Mouse (Mus musculus): ENCODE results near the gene Iars2. TPM values are rescaled to one million over a fixed set of nuclear protein-coding genes. Genes with fewer than 3 reads are reported as not detected.
A peak's percentile ranks its signal among the peaks of the same experiment; 100 is the strongest.

Gene Iars2
- 11.8 and 13.3 TPM in 2 replicates for polyA plus RNA-seq (2021; fragmentation: Nextera tagmentation)
- long read RNA-seq, experiment 1, full-length matches to known transcripts = 17 of 36 reads
- long read RNA-seq, experiment 1, partial matches to known transcripts = 16 of 36 reads
- long read RNA-seq, experiment 1, other reads (novel, unspliced or antisense) = 3 of 36 reads
- long read RNA-seq, experiment 2, full-length matches to known transcripts = 158 of 183 reads
- long read RNA-seq, experiment 2, partial matches to known transcripts = 13 of 183 reads
- long read RNA-seq, experiment 2, other reads (novel, unspliced or antisense) = 12 of 183 reads

DNA sequence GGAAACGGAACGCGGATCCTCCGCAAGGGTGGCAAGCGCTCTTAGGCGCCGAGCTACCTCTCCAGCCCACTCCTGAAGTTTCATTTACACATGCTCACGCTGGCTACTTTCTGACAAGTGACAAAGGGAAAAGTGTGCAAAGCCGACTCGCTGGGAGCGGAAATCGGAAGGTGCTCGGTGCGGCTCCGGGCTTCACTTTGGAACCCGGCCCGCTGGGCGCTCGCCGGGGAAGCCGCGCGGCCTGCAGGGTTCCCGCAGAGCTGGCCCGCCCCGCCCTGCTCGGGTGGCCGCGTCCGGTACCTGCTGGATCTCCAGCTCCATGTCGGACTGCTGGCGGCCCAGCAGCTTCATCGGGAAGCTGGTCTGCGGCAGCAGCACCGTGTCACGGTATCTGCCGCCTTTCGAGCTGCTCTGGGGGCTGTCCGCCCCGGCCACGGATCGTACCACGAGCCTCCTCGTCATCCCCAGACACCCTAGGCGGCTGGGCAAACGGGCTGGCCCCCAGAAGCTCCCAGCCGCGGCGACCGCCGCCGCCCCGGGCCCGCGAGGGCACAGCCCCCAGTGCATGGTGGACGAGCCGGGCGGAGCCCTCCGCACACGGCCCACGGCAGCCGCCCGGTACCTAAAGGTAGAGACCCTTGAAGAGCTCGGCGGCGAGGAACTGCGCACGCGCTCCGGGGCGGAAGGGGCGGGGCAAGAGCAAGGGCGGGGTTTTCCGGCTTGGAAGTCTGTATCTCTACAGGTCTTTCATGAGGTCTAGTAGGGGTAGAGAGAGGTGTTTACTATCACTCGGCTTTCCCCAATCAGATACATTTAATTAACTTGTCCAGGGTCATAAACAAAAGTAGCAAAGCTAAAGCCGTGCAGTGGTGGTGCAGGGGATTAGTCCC lies at the start of gene Iars2:
Gene Iars2, minus strand, starts transcription at position 676 of the 890 bp plus-strand sequence.

DNA sequence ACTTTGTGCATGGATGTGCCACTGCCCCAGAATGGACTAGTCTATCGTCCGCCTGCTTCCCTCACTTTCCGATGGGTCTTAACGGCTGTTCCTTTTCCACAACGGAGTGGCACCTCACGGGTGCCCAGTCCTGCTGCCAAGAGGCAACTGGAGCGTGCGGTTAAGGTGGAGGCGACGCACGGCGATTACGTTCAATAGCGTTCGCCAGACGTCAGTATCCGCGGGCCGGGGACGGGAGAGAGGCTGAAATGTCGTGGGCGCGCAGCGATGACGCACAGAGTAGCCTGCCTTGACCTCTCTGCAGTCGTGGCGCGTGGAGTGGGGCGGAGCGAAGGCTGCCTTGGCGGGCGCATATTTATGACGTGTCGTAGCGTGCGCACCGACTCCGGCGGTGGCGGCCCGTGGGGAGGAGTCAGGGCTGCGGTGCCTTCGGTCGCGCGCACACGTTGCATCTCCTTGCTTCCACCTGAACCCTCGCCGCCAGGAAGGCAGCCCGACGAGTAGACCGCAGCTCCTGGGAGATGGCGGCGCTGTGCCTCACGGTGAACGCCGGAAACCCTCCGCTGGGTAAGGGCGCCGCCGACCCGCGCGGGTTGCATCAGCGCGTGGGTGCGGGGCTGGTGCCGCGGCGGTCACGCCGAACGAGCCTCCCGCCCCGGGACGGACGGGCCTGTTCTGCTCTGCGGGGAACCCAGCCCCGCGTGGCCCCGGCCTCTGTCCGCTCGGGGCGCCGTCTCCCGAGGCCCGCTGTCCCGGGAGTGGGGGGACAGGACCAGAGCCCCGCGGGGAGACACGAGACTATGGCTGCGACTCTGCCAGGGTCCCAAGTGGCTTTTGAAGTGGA lies 33.7 kb upstream of the Iars2 start, which contains the start of gene Eprs:
Gene Eprs, plus strand, starts transcription at position 368 of the 844 bp plus-strand sequence.

DNA sequence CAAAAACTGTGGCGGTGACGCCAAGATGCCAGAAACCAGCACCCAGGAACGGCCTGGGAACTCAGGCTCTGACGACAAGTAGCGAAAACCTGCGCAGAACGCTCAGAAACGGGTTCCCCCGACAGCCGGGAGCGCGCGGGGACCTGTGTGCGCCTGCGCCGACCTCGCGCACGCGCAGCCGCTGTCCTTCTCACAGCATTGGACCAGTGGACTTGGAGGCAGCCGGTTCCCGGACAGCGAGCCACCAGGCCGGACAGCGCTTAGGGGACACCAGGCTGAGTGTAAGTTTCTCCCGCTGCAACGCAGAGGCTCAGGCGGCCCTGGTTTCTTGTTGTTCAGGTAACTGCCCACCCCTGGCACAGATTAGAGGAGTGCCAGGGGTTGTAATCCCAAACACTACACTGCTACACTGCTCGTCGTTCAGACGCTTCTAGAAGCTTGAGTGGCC lies 2.8 kb upstream of the Iars2 start, which contains the start of gene Bpnt1:
Gene Bpnt1, plus strand, starts transcription at position 167 of the 448 bp plus-strand sequence.

Small RNA genes lying within 50 kb of the gene (microRNA-seq; reads per million reads assigned to microRNA genes)
- gene Mir194-1 (not detected), gene Mir215 (not detected), gene Mir664 (426 reads per million, percentile 73 among the genes with 10 or more reads in this experiment)

Other genes starting within 250 kb of the Iars2 start
- 13.1 and 15.8 TPM in 2 replicates for gene Rab3gap2, start 125.3 kb downstream of the Iars2 start, polyA plus RNA-seq (2021; fragmentation: Nextera tagmentation)
- 39.3 and 43.2 TPM in 2 replicates for gene Bpnt1, start 2.8 kb upstream of the Iars2 start, polyA plus RNA-seq (2021; fragmentation: Nextera tagmentation)
- 58.5 and 69.4 TPM in 2 replicates for gene Eprs, start 33.6 kb upstream of the Iars2 start, polyA plus RNA-seq (2021; fragmentation: Nextera tagmentation)
- gene Slc30a10, start 125.5 kb upstream of the Iars2 start, polyA plus RNA-seq (2021; fragmentation: Nextera tagmentation) = 3.2 and 3.7 TPM in 2 replicates